Mouse (Mus musculus) myocyte (in vitro differentiated cells): ENCODE results near the gene Zfp385c.
A peak's percentile ranks its signal among the peaks of the same experiment; 100 is the strongest.

Experiments used
- CEBPB ChIP-seq: IDR thresholded peaks from 2 replicates; pipeline ENCODE4 v1.6.1; 2011; ENCODE audit warnings: mild to moderate bottlenecking, moderate library complexity; ENCODE audit not compliant: poor library complexity, insufficient read depth, severe bottlenecking
- E2F4 ChIP-seq: IDR thresholded peaks from one replicate; pipeline ENCODE4 v1.6.1; 2011; ENCODE audit warnings: mild to moderate bottlenecking, control low read depth, moderate library complexity; ENCODE audit not compliant: insufficient read depth
- MAX ChIP-seq: IDR thresholded peaks from one replicate; pipeline ENCODE4 v1.6.1; 2011; ENCODE audit warnings: low read depth, mild to moderate bottlenecking, control low read depth
- MYOD1 ChIP-seq, 3 experiments: IDR thresholded peaks; one replicate each; pipeline ENCODE4 v1.6.1; 2011; ENCODE audit warnings: control low read depth in 2 of 3, low read depth in 2 of 3, mild to moderate bottlenecking in 2 of 3, moderate library complexity in 1 of 3; ENCODE audit not compliant: insufficient read length in 2 of 3, control insufficient read depth in 1 of 3
- MYOG ChIP-seq, 3 experiments: IDR thresholded peaks; one replicate each; pipeline ENCODE4 v1.6.1; 2011; ENCODE audit warnings: control low read depth in 2 of 3, low read depth in 2 of 3, mild to moderate bottlenecking in 2 of 3; ENCODE audit not compliant: insufficient read length in 2 of 3, control insufficient read depth in 1 of 3, insufficient read depth in 1 of 3
- POLR2A ChIP-seq: IDR thresholded peaks from one replicate; pipeline ENCODE4 v1.6.1; 2011; ENCODE audit warnings: low read depth, mild to moderate bottlenecking, control low read depth, moderate library complexity; ENCODE audit not compliant: insufficient read length
- POLR2AphosphoS2 ChIP-seq: IDR thresholded peaks from one replicate; pipeline ENCODE4 v1.6.1; 2011; ENCODE audit warnings: low read depth, control low read depth; ENCODE audit not compliant: insufficient read length
- REST ChIP-seq: IDR thresholded peaks from one replicate; pipeline ENCODE4 v1.6.1; 2011; ENCODE audit warnings: mild to moderate bottlenecking, control low read depth, moderate library complexity; ENCODE audit not compliant: insufficient read depth, insufficient read length
- TCF12 ChIP-seq: IDR thresholded peaks from one replicate; pipeline ENCODE4 v1.6.1; 2011; ENCODE audit warnings: mild to moderate bottlenecking, control low read depth; ENCODE audit not compliant: poor library complexity, insufficient read depth, severe bottlenecking
- TCF3 ChIP-seq: IDR thresholded peaks from one replicate; pipeline ENCODE4 v1.6.1; 2011; ENCODE audit warnings: low read depth, control low read depth; ENCODE audit not compliant: insufficient read length
- USF1 ChIP-seq: IDR thresholded peaks from one replicate; pipeline ENCODE4 v1.6.1; 2011; ENCODE audit warnings: low read depth, mild to moderate bottlenecking, control low read depth, moderate library complexity

DNA sequence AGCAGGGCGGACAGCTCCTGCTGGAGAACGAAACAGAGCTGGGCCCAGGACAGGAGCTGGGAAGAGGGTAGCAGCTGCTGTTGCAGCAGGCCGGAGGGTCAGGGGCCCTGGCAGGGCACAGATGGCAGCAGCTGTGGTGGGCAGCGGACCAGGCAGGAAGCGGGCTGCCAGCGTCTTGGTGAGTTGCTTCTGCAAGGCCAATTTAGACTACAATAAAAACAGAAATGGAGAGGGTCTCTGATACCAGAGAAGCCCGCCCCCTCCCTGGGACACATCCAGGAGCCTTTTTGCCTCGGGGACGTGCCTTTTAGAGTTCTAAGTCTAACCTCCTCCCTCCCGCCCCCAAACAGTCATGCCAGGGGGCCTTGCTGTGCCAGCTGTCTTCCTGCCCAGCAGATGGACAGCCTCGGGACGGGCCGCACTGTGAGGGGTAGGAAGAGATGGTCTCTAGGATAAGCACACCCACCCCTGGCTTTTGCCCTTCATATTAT lies 63.3 kb downstream of the Zfp385c start:
- TF ChIP-seq POLR2A: peak; percentile 25
- TF ChIP-seq CEBPB: no peak
- peak; percentile 83 for TF ChIP-seq TCF12
- TF ChIP-seq USF1: no peak
- TF ChIP-seq POLR2AphosphoS2: peak; percentile 63
- no peak for TF ChIP-seq MAX
- peak; percentile 84 to 100 (median 97) for TF ChIP-seq MYOG (IDR thresholded peaks at IDR 0.05; ENCODE audit: control insufficient read depth in 1 of 3, insufficient read depth in 1 of 3, insufficient read length in 2 of 3, low read depth in 2 of 3)
- TF ChIP-seq MYOD1 (IDR thresholded peaks at IDR 0.05; ENCODE audit: control insufficient read depth in 1 of 3, insufficient read length in 2 of 3, low read depth in 2 of 3): peak in 2 of 3 experiments; percentile 96 to 99
- peak; percentile 98 for TF ChIP-seq TCF3
- TF ChIP-seq E2F4: no peak
- TF ChIP-seq REST: no peak
